Mouse (Mus musculus) neural tube, embryonic 15.5 days (tissue): ENCODE results near the gene Il1r2. TPM values are rescaled to one million over a fixed set of nuclear protein-coding genes. Genes with fewer than 3 reads are reported as not detected.

Source experiments
- ATAC-seq: fragments of 200-750 bp; cut with Nextera tagmentation; 2 replicates; pipeline ENCODE4 v1.8.0; 2017; ENCODE audit warnings: mild to moderate bottlenecking, moderate TSS enrichment, moderate library complexity; ENCODE audit not compliant: low FRiP score
- H3K27ac ChIP-seq: fragments of 300-500 bp; sonication (generic); replicated peaks from 2 replicates; pipeline ENCODE4 v1.5.1; 2015; ENCODE audit warnings: mild to moderate bottlenecking, inconsistent platforms
- H3K27me3 ChIP-seq: fragments of 300-500 bp; sonication (generic); replicated peaks from 2 replicates; pipeline ENCODE4 v1.6.1; 2015; ENCODE audit warnings: inconsistent platforms
- H3K36me3 ChIP-seq: fragments of 300-500 bp; sonication (generic); 2 replicates; pipeline ENCODE4 v1.6.1; 2015; ENCODE audit warnings: inconsistent platforms
- H3K4me1 ChIP-seq: fragments of 300-500 bp; sonication (generic); 2 replicates; pipeline ENCODE4 v1.6.1; 2015; ENCODE audit warnings: inconsistent platforms
- H3K4me2 ChIP-seq: fragments of 300-500 bp; sonication (generic); 2 replicates; pipeline ENCODE4 v1.6.1; 2015; ENCODE audit warnings: inconsistent platforms, mild to moderate bottlenecking, moderate library complexity
- H3K4me3 ChIP-seq: fragments of 300-500 bp; sonication (generic); replicated peaks from 2 replicates; pipeline ENCODE4 v1.5.1; 2015; ENCODE audit warnings: mild to moderate bottlenecking, inconsistent platforms
- H3K9ac ChIP-seq: fragments of 300-500 bp; sonication (generic); replicated peaks from 2 replicates; pipeline ENCODE4 v1.6.1; 2015; ENCODE audit warnings: mild to moderate bottlenecking, inconsistent platforms
- H3K9me3 ChIP-seq: fragments of 300-500 bp; sonication (generic); replicated peaks from 2 replicates; pipeline ENCODE4 v1.6.1; 2016; ENCODE audit warnings: inconsistent platforms
- WGBS: fragments of 180-500 bp; shearing (Covaris S2); methylation state at CpG from one replicate; pipeline ENCODE4 v1.1.7; 2015; ENCODE audit warnings: mixed read lengths; 5-methylcytosine and 5-hydroxymethylcytosine counted together
- polyA plus RNA-seq: library from polyadenylated mRNA; unstranded; fragments of >200 nt; fragmentation: Nextera tagmentation; extraction: Ambion mirVana; gene quantifications from 2 replicates; pipeline ENCODE4 v1.2.1, GENCODE M21; 2015

The Il1r2 gene
- polyA plus RNA-seq, 1 experiment from 2014 or later, result 0.63 TPM

- Histone ChIP-seq H3K4me3 (no peak overlapping the region), H3K4me1 (no peaks in the 10 kb centered on the region), H3K27ac (no peak overlapping the region), H3K9me3 (no peaks in the 10 kb centered on the region), H3K36me3 (no peaks in the 10 kb centered on the region), H3K27me3 (no peaks in the 10 kb centered on the region), H3K9ac (no peak overlapping the region), H3K4me2 (no peak overlapping the region)
- WGBS, result 95% methylated on average over 6 of the region's 6 CpGs
- ATAC-seq, result no peak
Measured at GRCm38 (mm10) chr1:40037831-40038230, 36.0 kb upstream of the Il1r2 start.

GRCm38 (mm10) chr1:40045686-40046085, 28.2 kb upstream of the Il1r2 start:
- H3K36me3 ChIP-seq, result no peaks in the 10 kb centered on the region
- H3K27ac ChIP-seq, result no peak overlapping the region
- no peak overlapping the region for H3K9ac ChIP-seq
- no peaks in the 10 kb centered on the region for H3K4me1 ChIP-seq
- no peak for ATAC-seq
- H3K27me3 ChIP-seq, result no peaks in the 10 kb centered on the region
- H3K4me3 ChIP-seq, result no peak overlapping the region
- WGBS, result 83% methylated on average over 6 of the region's 6 CpGs
- H3K9me3 ChIP-seq, result 0 out of 2 replicates have a peak, but pooled peaks cover 2% of the 10 kb centered on the region
- no peak overlapping the region for H3K4me2 ChIP-seq

- no peak for ATAC-seq
- H3K4me3 ChIP-seq, result no peak overlapping the region
- 83% methylated on average over 5 of the region's 5 CpGs for WGBS
- no peaks in the 10 kb centered on the region for H3K4me1 ChIP-seq
- H3K9ac ChIP-seq, result no peak overlapping the region
- no peak overlapping the region for H3K4me2 ChIP-seq
- H3K27me3 ChIP-seq, result no peaks in the 10 kb centered on the region
- H3K9me3 ChIP-seq, result 0 out of 2 replicates have a peak, but pooled peaks cover 2% of the 10 kb centered on the region
- H3K27ac ChIP-seq, result no peak overlapping the region
- no peaks in the 10 kb centered on the region for H3K36me3 ChIP-seq
Measured at GRCm38 (mm10) chr1:40046600-40046999, 27.3 kb upstream of the Il1r2 start.

GRCm38 (mm10) chr1:40051157-40051556, 22.7 kb upstream of the Il1r2 start:
- Histone ChIP-seq H3K4me3 (no peak overlapping the region), H3K9me3 (no peaks in the 10 kb centered on the region), H3K9ac (no peak overlapping the region), H3K36me3 (no peaks in the 10 kb centered on the region), H3K27me3 (no peaks in the 10 kb centered on the region), H3K4me1 (no peaks in the 10 kb centered on the region), H3K27ac (no peak overlapping the region), H3K4me2 (no peak overlapping the region)
- ATAC-seq, result no peak
- WGBS, result 92% methylated on average over 6 of the region's 6 CpGs

GRCm38 (mm10) chr1:40052156-40052555, 21.7 kb upstream of the Il1r2 start:
- WGBS, result 69% methylated on average over 8 of the region's 8 CpGs
- Histone ChIP-seq H3K9ac (no peak overlapping the region), H3K4me3 (no peak overlapping the region), H3K27me3 (no peaks in the 10 kb centered on the region), H3K27ac (no peak overlapping the region), H3K9me3 (no peaks in the 10 kb centered on the region), H3K4me1 (no peaks in the 10 kb centered on the region), H3K4me2 (no peak overlapping the region), H3K36me3 (no peaks in the 10 kb centered on the region)
- no peak for ATAC-seq

- no peaks in the 10 kb centered on the region for H3K9me3 ChIP-seq
- no peaks in the 10 kb centered on the region for H3K27me3 ChIP-seq
- no peak overlapping the region for H3K4me2 ChIP-seq
- H3K9ac ChIP-seq, result no peak overlapping the region
- 86% methylated on average over 5 of the region's 5 CpGs for WGBS
- ATAC-seq, result no peak
- H3K4me3 ChIP-seq, result no peak overlapping the region
- H3K36me3 ChIP-seq, result no peaks in the 10 kb centered on the region
- no peak overlapping the region for H3K27ac ChIP-seq
- no peaks in the 10 kb centered on the region for H3K4me1 ChIP-seq
Measured at GRCm38 (mm10) chr1:40053071-40053470, 20.8 kb upstream of the Il1r2 start.

- H3K4me1 ChIP-seq, result no peaks in the 10 kb centered on the region
- no peak overlapping the region for H3K9ac ChIP-seq
- no peaks in the 10 kb centered on the region for H3K27me3 ChIP-seq
- no peaks in the 10 kb centered on the region for H3K9me3 ChIP-seq
- no peak overlapping the region for H3K27ac ChIP-seq
- ATAC-seq, result no peak
- H3K36me3 ChIP-seq, result no peaks in the 10 kb centered on the region
- whole genome bisulfite sequencing, result 84% methylated on average over 7 of the region's 7 CpGs
- H3K4me2 ChIP-seq, result no peak overlapping the region
- H3K4me3 ChIP-seq, result no peak overlapping the region
Measured at GRCm38 (mm10) chr1:40055051-40055450, 18.8 kb upstream of the Il1r2 start.

GRCm38 (mm10) chr1:40055963-40056362, 17.9 kb upstream of the Il1r2 start:
- Histone ChIP-seq H3K36me3 (no peaks in the 10 kb centered on the region), H3K9me3 (no peaks in the 10 kb centered on the region), H3K27ac (no peak overlapping the region), H3K4me2 (no peak overlapping the region), H3K4me3 (no peak overlapping the region), H3K9ac (no peak overlapping the region), H3K4me1 (no peaks in the 10 kb centered on the region), H3K27me3 (no peaks in the 10 kb centered on the region)
- no peak for ATAC-seq
- WGBS, result 88% methylated on average over 5 of the region's 5 CpGs

GRCm38 (mm10) chr1:40057351-40057750, 16.5 kb upstream of the Il1r2 start:
- no peak for ATAC-seq
- Histone ChIP-seq H3K4me1 (0 out of 2 replicates have a peak, but pooled peaks cover 4% of the 10 kb centered on the region), H3K36me3 (no peaks in the 10 kb centered on the region), H3K9me3 (no peaks in the 10 kb centered on the region), H3K27ac (no peak overlapping the region), H3K27me3 (no peaks in the 10 kb centered on the region), H3K4me2 (no peak overlapping the region), H3K9ac (no peak overlapping the region), H3K4me3 (no peak overlapping the region)
- WGBS, result 82% methylated on average over 5 of the region's 5 CpGs

- H3K4me3 ChIP-seq, result no peak overlapping the region
- no peaks in the 10 kb centered on the region for H3K27me3 ChIP-seq
- 65% methylated on average over 11 of the region's 11 CpGs for WGBS
- H3K36me3 ChIP-seq, result no peaks in the 10 kb centered on the region
- H3K27ac ChIP-seq, result no peak overlapping the region
- no peaks in the 10 kb centered on the region for H3K9me3 ChIP-seq
- no peak overlapping the region for H3K4me2 ChIP-seq
- H3K9ac ChIP-seq, result no peak overlapping the region
- 0 out of 2 replicates have a peak, but pooled peaks cover 4% of the 10 kb centered on the region for H3K4me1 ChIP-seq
- ATAC-seq, result no peak
Measured at GRCm38 (mm10) chr1:40058013-40058412, 15.9 kb upstream of the Il1r2 start.

GRCm38 (mm10) chr1:40059122-40059774, 14.6 kb upstream of the Il1r2 start:
- no peak for ATAC-seq
- H3K9me3 ChIP-seq, result no peaks in the 10 kb centered on the region
- WGBS, result 87% methylated on average over 4 of the region's 4 CpGs

GRCm38 (mm10) chr1:40061359-40061758, 12.5 kb upstream of the Il1r2 start:
- no peaks in the 10 kb centered on the region for H3K36me3 ChIP-seq
- H3K27me3 ChIP-seq, result no peaks in the 10 kb centered on the region
- no peak overlapping the region for H3K4me3 ChIP-seq
- no peaks in the 10 kb centered on the region for H3K9me3 ChIP-seq
- H3K4me1 ChIP-seq, result 0 out of 2 replicates have a peak, but pooled peaks cover 4% of the 10 kb centered on the region
- no peak overlapping the region for H3K27ac ChIP-seq
- WGBS, result 72% methylated on average over 9 of the region's 9 CpGs
- H3K9ac ChIP-seq, result no peak overlapping the region
- ATAC-seq, result no peak
- H3K4me2 ChIP-seq, result no peak overlapping the region

More at GRCm38 (mm10) chr1:40059122-40059774, 14.6 kb upstream of the Il1r2 start:
- Histone ChIP-seq H3K27me3 (no peaks in the 10 kb centered on the region), H3K4me2 (no peak overlapping the region), H3K4me1 (0 out of 2 replicates have a peak, but pooled peaks cover 4% of the 10 kb centered on the region), H3K27ac (no peak overlapping the region), H3K36me3 (no peaks in the 10 kb centered on the region), H3K9ac (no peak overlapping the region), H3K4me3 (no peak overlapping the region)
